Mouse (Mus musculus): ENCODE data around the gene Prkag2.
"Not testable (repeated sequence)": the region's sequence is repeated elsewhere in the genome, so short reads cannot be mapped to it uniquely, and the experiment has no call there.

Prkag2 gene

DNA sequence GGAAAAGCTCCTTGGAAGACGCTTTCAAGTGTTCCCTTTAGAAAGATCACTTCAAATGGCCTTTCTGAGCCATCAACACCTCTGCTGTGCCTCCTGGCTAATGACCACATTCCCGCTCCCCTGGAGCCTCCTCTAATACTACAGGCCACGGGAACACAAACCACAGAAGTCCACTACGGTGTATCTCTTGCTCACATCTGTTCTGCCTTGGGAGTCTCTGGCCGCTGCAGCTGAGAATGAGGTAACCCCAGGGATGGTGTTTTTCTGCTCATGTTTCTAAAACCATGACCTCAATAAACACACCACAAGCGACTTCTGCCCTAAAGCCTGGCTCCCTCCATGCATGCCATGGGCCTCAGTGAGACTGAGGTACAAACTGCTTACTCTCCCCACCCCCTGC, 227.2 kb downstream of the Prkag2 start:
- DNase-seq (ENCODE audit: extremely low spot score), result no peak

GRCm38 (mm10) chr5:24871276-24871675, 229.2 kb downstream of the Prkag2 start:
- no peak for DNase-seq (ENCODE audit: extremely low spot score)

DNA sequence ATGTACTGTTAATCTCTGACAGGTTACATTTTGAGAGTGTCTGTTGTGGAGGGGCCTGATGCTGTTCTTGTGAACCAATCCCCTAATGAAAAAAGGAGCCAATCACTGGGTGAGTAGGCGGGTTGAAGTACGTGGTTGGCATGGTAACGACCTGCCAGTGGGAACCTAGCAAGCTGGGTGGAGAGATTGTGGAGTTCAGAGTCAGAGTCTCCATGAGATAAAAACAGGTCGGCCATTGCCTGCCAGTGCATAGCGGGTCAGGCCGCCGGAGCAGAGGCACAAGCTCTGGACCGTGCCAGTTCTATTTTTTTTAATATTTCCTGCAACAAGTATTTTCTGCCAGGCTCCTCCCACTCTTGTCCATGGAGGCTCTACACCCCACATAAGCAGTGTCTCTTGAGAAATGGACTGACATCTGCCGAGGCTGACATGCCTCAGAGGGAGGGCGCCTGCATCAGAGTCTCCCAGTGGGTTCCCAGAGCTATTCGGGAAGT, 230.6 kb downstream of the Prkag2 start:
- no peak for DNase-seq (ENCODE audit: extremely low spot score)

DNA sequence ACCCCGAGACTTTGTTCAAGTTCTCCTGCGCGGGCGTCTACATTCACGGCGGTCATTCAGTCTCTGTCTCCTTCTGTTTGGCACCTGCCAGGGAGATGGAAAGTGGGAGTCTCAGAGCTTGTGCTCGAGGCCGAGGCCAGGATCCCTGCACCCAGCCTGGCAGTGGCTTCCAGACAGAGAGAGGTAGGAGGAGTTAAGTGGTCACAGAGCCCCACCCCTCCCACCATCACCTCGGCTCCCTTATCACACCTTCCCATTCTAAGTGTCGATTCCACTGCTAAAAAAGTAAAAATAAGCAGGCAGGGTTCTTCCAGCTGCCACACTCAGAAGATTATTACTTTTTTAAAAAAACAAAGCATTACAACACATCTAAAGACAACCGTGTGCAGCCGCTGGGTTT, 236.6 kb downstream of the Prkag2 start:
- DNase-seq (ENCODE audit: extremely low spot score), result no peak

GRCm38 (mm10) chr5:24861449-24861930, 239.0 kb downstream of the Prkag2 start:
- no peak for DNase-seq (ENCODE audit: extremely low spot score)

DNA sequence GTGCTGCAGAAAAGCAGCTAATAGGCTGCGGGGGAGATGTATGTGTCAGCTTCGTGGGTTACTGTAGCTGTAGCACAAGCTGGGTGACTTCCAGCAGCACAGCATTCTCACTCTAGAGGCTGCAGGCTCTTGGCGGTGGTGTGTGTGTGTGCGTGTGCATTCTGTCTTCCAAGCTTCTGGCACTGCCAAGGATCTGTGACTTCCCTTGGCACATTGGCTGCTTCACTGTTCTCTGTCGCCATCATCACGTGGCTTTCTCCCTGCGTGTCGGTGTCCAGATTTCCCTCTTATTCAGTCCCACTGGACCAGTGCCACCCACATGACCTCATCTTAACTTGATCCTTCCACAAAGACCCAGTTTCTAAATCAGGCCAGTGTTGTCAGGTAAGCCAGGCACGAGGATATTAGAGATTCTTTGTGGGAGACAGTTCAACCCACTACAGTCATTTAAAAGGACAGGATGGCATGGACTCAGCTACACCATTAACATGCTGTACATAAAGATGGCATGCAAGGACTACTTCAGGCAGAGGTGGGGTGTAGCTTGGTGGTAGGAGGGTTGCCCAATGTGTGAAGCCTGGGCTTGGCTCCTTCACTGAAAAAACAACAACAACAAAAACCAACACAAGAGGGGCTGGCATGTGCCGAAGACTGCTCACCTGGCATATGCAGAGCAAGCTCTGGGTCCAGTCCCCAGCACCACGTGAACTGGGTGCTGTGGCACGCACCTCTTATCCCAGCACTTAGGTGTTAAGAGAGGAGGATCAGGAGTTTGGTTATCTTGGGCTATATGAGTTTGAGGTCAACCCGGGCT, 239.6 kb downstream of the Prkag2 start:
- no peak for DNase-seq (ENCODE audit: extremely low spot score)

DNA sequence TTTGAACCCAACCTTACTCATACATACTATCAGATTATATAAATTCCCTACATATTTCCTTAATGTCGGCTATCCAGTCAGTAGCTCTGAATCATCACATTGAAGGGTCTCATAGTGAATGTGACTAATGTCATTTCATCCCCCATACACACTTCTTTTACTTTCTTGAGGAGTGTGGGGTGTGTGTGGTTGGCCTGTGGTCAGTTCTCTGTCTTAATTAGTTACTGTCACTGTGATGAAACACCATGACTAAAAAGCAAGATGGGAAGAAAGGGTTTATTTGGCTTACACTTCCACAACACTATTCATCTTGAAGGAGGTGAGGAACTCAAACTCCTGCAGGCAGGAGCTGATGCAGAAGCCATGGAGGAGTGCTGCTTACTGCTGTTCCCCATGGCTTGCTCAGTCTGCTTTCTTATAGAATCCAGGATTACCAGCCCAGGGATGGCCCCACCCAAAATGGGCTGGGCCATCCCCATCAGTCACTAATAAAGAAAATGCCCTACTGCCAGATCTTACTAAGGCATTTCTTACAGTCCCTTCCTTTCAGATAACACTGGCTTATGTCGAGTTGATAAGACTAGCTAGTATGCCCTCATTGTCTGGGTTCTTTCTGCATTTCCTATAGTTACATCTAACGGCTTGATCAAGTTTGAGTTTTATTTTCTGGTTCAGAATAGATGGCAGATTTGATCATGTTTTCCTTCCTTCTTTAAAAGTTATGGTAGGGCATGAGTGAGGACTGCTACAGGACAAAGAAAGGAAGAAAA, 240.5 kb downstream of the Prkag2 start:
- no peak for DNase-seq (ENCODE audit: extremely low spot score)

- DNase-seq (ENCODE audit: extremely low spot score), result no peak
These were observed 245.4 kb downstream of the Prkag2 start for GRCm38 (mm10) chr5:24854827-24855600.

DNA sequence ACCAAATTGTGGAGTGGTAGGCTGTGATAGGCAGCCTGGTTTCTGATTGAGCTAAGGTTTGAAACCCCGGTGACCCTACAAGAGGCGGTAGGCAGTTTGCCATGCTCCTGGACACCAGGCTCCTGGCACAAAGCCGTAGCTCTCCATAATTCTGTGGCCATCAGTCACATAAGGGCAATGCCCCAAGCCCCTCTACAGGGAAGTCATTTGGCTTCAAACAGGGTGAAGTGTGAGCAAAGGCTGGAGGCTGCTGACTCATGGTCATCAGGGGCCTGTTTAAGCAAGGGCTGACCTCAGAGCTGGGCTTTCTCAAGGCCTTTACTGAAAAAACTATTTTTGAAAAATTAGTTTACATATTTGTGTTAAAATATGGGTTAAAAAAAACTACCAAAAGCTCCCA, 246.2 kb downstream of the Prkag2 start:
- DNase-seq (ENCODE audit: extremely low spot score), result no peak

- not testable (repeated sequence) for DNase-seq (ENCODE audit: extremely low spot score)
These were observed 252.2 kb downstream of the Prkag2 start for GRCm38 (mm10) chr5:24848261-24848660.

DNA sequence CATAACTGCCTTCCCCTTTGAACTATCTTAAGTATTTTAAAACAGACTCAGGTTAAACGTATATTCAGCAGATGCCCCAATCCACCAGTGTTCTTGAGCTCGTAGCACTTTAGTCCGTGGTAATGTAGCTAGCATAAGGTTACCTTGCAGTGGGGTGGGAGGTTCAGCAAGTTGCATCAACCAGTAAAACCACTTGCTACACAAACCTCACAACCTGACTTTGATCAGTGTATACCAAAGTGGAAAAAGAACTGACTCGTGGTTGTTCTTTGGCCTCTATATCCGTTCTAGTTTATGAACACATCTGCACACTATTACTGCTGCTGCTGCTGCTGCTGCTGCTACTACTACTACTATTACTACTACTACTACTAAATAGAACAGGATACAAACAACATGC, 256.6 kb downstream of the Prkag2 start:
- DNase-seq (ENCODE audit: extremely low spot score), result no peak

- DNase-seq (ENCODE audit: extremely low spot score), result no peak
These were observed 257.4 kb downstream of the Prkag2 start for GRCm38 (mm10) chr5:24843103-24843475.

GRCm38 (mm10) chr5:24842274-24843102, 258.0 kb downstream of the Prkag2 start, which contains the start of gene Rheb:
TSS of gene Rheb (minus strand) at chr5:24842624.
- peak; percentile 98 for DNase-seq (ENCODE audit: extremely low spot score)

- DNase-seq (ENCODE audit: extremely low spot score), result no peak
These were observed 258.7 kb downstream of the Prkag2 start for GRCm38 (mm10) chr5:24841662-24842273.

DNA sequence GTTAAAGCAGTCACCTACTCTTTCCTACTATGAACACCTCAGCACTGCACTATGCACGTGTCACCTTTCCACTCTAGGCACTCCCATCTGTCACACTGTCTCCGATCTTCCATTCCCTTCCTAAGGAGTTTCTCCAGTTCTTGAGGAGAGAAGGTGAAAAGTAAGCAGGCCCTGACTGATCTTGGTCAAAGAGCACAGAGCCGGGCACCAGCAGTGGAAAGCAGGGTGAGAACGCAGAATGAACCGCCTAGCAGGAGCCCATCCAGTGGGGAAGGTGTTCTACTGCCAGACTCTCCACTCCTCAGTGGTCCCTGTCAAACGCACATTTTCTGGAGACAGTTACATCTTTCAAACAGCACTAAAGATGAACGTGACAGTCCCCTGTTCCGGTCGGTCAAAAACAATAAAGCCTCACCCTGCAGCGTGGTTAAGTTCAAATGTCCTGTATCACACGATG, 259.4 kb downstream of the Prkag2 start:
- DNase-seq (ENCODE audit: extremely low spot score), result peak; percentile 12

DNA sequence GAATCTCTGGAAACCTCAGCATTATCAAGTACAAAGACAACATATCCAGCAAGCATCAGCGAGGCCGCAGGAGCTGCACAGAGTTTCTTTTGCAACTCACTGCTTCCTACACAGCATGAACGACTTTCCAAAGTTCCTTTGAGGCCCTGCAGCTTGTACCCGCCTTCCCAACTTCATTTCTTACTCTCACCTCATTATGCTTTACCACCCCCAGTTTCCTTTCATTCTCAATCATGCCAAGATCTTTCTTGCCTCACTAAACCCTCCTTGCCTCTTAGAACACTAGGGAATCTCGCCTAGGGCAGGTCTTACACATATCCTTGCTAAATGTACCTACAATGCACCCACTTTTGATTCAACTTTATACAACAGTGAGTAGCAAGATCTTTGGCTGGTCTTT, 266.0 kb downstream of the Prkag2 start:
- no peak for DNase-seq (ENCODE audit: extremely low spot score)

DNA sequence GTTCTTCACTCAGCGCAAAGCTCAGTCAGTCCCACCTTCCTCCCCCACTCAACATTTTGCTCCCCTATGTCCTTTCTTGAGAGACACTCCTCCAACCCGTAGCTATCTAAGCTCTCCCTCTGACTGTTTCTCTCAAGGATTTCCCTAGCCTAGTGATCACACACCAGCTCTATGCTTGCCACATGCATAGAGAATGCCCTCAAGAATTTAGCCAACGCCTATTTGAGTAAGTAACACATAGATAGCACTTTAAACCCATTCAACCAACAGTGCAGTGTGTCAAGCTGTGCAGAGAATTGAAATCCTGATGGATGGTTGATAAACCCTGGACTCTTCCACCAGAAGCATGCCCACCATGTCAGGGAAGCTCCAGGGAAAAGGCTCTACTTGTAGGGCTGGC, 268.5 kb downstream of the Prkag2 start:
- DNase-seq (ENCODE audit: extremely low spot score), result no peak

GRCm38 (mm10) chr5:24828446-24828845, 272.0 kb downstream of the Prkag2 start:
- no peak for DNase-seq (ENCODE audit: extremely low spot score)

- DNase-seq (ENCODE audit: extremely low spot score), result no peak
These were observed 273.3 kb downstream of the Prkag2 start for GRCm38 (mm10) chr5:24827173-24827572.

- DNase-seq (ENCODE audit: extremely low spot score), result no peak
These were observed 274.2 kb downstream of the Prkag2 start for GRCm38 (mm10) chr5:24826056-24826770.

Data from embryo, embryonic 9.5 days (tissue).